Mouse (Mus musculus) CD8-positive naive resting alpha-beta T cell, adult 2 months (primary cell): ENCODE measurements around the gene Srp54c.
"Not testable (repeated sequence)": the region's sequence is repeated elsewhere in the genome, so short reads cannot be mapped to it uniquely, and the experiment has no call there.

Experiments
- DNase-seq, 2 experiments: peaks; one replicate each; pipeline ENCODE4 v3.0.0; 2022; ENCODE audit warnings: low read depth in 2 of 2, low spot score in 2 of 2

The Srp54c gene

GRCm38 (mm10) chr12:55229626-55230519 lies at the start of gene Srp54c:
Gene Srp54c (plus strand): TSS chr12:55230168.
- not testable (repeated sequence) for DNase-seq

DNA sequence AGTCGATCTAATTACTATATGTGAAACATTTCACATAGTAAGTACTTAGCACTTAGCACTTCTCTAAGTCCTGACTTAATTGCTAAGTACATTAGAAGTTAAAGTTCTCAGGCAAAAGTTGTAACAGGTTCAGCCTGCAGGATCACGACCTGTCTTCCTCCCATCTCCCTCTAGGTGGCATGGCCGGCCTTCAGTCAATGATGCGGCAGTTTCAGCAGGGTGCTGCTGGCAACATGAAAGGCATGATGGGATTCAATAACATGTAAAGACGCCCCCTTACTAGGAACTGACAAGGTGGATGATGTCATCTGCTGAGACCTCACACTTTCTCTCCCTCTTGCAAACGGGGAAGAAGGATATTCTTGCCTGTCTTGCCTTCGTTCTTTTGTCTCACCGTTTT lies 42.3 kb upstream of the Srp54c start:
- DNase-seq, result not testable (repeated sequence)

- not testable (repeated sequence) for DNase-seq
These were observed 40.8 kb upstream of the Srp54c start for GRCm38 (mm10) chr12:55189127-55189526.

- not testable (repeated sequence) for DNase-seq
These were observed 30.7 kb upstream of the Srp54c start, which contains the start of gene 1700047I17Rik2 for GRCm38 (mm10) chr12:55199306-55199705. Gene 1700047I17Rik2 (plus strand): TSS chr12:55199592.

DNA sequence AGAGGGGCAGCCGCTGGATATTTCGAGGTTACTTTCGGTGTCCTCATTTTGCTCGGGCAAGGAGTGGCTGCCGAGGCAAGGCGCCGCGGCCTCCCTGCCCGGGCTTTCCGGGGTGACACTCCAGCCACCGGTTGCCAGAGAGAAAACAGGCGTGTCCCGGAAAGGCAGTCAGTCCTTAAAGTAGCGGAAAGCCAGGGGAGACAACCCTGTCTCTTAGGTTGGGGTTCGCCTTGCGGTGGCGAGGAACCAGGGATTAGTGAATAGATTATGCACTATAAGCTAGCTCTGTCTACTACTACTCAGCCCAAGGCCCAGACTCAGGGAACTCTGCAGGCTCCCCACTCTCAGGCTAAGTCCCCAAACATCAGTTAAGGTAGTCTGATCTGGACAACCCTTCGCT lies 30.2 kb upstream of the Srp54c start:
- not testable (repeated sequence) for DNase-seq

DNA sequence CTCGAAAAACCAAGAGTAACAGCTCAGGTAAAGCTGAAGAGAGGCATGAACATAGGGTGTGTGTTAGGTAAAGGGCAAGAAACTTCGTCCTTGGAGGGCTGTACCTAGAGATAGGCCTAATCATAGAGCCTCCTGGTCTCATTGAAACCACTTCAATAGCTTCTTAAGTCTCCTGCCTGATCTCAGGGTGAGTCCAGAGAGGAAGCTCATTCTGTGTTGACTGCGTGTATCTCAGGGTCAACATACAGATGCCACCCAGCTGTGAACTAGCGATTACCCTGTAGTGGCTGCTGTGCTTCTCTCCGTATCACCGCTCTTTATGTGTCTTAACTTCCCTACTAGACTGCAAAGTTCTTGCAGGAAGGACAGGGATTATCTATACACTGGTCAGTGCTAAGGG lies 17.0 kb upstream of the Srp54c start:
- not testable (repeated sequence) for DNase-seq

DNA sequence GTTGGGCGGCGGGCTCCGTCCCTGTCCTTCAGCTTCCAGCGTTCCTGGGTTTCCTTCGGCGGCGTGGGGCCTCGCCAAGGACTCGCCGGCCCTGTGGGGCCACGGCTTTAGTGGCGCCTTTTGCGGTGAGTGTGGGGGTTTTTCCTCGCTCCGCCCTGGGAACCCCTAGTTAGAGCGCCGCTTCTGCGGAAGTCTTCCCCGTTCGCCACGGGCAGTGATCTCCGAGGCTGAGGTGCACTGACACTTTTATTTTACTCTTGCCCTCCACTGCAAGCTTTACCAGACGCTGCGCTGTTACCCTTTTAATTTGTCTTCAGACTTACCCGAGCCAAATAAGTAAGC lies 523 bp downstream of the Srp54c start:
- DNase-seq, result peak in 1 of 2 experiments; percentile 4

DNA sequence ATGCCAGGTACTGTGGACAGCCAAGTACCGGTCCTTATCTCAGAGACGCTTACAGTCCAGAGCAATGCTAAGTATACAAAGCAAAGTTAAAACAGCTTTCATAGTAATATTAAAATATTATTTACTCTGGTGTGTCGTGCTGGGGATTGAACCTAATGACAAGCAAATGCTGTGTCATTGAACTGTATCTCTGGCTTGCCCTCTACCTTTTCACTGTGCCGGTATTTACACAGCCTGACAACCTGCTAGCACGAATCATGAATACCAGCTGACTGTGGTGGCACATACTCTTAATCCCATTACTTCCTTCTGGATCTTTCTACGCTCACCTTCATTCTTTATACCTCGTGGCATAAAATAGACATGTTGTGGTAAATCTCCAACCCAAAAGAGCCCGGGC lies 12.3 kb downstream of the Srp54c start:
- not testable (repeated sequence) for DNase-seq

DNA sequence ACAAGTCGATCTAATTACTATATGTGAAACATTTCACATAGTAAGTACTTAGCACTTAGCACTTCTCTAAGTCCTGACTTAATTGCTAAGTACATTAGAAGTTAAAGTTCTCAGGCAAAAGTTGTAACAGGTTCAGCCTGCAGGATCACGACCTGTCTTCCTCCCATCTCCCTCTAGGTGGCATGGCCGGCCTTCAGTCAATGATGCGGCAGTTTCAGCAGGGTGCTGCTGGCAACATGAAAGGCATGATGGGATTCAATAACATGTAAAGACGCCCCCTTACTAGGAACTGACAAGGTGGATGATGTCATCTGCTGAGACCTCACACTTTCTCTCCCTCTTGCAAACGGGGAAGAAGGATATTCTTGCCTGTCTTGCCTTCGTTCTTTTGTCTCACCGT lies 32.0 kb downstream of the Srp54c start:
- not testable (repeated sequence) for DNase-seq

DNA sequence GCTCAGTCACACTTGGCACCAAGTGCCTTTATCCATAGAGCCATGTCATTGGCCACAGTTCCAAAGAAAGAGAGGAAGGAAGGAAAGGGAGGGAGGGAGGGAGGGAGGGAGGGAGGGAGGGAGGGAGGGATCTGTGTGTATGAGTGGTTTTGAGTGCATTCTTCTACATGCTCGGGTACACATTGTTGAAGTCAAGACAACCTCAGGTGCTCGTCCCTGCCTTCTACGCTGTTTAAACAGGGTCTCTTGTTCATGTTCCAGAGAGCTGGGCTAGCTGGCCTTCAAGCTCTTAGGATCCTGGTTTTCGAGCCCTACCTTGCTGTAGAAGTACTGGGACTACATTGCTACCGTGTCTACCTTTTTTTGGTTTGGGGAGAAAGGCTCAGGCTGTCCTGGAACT lies 33.4 kb downstream of the Srp54c start:
- DNase-seq, result not testable (repeated sequence)

- DNase-seq, result no peak
These were observed 42.3 kb downstream of the Srp54c start for GRCm38 (mm10) chr12:55272243-55272642.

DNA sequence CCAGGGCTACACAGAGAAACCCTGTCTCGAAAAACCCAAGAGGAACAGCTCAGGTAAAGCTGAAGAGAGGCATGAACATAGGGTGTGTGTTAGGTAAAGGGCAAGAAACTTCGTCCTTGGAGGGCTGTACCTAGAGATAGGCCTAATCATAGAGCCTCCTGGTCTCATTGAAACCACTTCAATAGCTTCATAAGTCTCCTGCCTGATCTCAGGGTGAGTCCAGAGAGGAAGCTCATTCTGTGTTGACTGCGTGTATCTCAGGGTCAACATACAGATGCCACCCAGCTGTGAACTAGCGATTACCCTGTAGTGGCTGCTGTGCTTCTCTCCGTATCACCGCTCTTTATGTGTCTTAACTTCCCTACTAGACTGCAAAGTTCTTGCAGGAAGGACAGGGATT lies 47.6 kb downstream of the Srp54c start:
- not testable (repeated sequence) for DNase-seq

DNA sequence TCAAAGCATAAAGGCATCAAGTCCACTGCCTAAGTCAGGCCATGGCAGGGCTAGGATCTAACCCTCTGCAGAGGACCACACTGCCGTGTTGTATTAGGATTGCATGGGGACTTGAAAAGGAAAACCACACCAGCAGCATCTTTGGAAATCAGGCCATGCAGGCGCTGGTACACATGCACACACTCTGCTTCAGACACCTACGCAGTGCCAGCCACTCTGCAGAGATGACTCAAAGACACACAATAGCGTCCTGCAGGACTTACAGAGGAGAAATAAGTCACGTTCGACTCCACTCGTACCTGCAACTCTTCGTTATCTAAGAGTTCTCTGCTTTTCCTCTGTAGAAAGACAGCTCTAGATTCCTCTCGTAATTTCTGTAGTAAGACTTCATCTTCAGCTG lies 68.1 kb downstream of the Srp54c start:
- DNase-seq, result no peak

GRCm38 (mm10) chr12:55299336-55299735 lies 69.4 kb downstream of the Srp54c start, which contains the start of gene 1110008L16Rik:
Gene 1110008L16Rik (plus strand): TSS chr12:55299577.
- DNase-seq, result no peak

DNA sequence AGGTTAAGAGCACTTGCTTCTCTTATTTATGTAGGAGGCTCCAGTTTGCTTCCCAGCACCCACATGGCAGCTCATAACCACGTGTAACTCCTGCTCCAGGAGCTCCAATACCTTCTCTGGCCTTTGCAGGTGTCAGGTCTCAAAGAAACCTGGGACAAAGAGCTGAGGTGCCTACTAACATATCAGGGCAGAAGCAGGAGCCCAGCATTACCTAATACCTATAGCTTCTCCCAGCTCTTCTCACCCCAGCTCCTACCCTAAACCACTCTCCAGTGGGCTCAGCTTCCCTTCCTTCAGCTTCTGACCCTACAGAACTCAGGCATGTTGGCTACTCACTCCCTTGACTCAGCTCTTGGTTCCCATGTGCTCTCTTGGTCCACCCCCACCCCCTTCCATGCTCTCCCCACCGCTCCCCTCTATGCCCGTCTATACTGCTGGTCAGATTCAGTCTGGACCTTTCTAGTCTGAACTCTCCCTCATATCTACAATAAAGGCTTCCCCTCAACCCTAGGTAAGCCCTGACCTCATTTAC lies 70.9 kb downstream of the Srp54c start:
- DNase-seq, result no peak

DNA sequence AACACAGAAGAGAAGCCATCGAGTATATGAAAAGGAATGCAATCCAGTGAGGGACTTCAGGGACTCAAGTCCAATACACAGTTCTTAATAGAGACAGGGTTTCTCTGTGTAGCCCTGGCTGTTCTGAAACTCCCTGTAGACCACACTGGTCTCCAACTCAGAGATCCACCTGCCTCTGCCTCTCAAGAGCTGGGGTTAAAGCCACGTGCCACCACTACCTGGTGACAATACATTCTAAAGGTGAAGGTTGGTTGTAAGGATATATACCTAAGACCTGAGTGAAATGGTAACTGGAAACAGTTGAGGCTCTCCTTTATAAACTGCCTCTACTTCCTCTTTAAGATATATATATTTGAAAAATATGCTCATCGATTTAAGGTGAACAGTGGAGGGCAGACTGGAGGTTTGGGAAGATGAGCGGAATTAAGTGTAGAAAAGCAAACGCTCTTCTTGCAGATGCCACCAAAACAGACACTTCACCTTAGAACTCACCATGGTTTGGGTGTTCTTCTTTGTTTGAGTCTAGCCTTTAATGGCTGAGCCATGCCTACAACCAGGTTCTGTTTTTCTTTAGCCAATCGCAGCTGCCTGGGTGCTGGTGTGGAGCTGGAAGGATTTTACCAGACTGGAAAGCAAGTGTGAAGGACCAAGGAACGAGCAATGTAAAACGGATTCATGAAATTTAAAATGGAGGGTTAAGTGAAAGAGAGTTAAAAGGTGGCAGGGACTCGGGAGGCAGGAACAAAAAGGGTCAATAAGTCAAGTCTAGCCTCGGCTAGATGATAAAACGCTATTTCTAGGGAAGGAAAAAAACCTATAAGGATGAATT lies 71.7 kb downstream of the Srp54c start:
- DNase-seq, result no peak

- peak; percentile 87 to 90 for DNase-seq
These were observed 72.8 kb downstream of the Srp54c start, which contains the start of gene Ppp2r3c for GRCm38 (mm10) chr12:55302485-55303441. Gene Ppp2r3c (minus strand): TSS chr12:55302998.

- no peak for DNase-seq
These were observed 76.4 kb downstream of the Srp54c start for GRCm38 (mm10) chr12:55306371-55306770.

DNA sequence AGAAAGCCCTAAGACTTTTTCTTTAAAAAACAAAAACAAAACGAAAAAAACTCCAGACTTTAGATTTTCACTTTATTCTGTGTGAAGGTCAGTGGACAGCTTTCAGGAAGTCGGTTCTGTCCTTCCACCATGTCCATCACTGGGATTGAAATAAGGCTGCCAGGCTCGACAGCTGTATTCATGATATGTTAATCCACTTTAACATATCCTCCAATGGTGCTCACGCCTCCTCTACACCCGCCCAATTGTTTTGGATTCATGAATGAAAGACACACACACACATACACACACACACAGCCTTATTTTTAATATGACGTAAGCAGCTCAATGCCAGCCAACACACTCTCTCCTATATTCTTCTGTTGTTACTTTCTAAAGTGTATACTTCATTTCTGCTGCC lies 77.6 kb downstream of the Srp54c start:
- DNase-seq, result no peak

DNA sequence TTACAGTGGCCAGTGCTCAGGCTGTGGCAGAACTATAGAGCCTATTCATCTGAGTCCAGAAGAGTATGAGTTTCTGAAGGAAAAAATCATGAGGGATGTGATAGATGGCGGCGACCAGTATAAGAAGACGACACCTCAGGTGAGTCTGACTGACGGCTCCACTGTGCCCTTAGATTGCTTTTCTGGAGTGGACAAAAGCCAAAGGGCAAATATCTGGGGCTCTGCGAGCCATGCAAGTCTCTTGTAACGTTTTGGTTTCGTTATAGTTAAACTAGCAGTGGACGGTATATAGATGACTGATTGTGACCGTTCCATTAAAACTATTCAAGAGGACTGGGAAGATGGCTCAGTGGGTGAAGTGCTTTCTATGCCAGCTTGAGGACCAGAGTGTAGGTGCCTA lies 78.8 kb downstream of the Srp54c start:
- no peak for DNase-seq
